Mouse (Mus musculus): ENCODE measurements around the gene Lama5. TPM values are rescaled to one million over a fixed set of nuclear protein-coding genes. Genes with fewer than 3 reads are reported as not detected.

The Lama5 gene
- polyA plus RNA-seq, 1 experiment from 2014 or later: 1.9 TPM

DNA sequence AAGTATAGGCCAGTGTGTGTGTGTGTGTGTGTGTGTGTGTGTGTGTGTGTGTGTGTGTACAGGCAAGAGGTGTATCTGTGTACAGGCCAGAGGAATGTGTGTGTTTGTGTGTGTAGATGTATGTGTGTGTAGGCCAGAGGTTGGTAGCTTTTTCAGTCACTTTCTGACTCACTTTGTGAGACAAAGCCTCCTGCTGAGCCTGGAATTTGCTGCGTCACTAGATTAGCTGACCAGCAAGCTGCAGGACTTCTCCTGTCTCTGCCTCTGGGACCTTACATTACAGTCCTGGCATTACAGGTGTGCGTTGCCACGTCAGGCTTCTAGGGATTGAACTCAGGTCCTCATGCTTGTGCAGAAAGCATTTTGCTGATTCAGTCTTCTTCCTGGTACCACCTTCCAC, 26.2 kb upstream of the Lama5 start:
- no peak overlapping the region for H3K9ac ChIP-seq
- H3K9me3 ChIP-seq (replicated peaks): no peaks in the 10 kb centered on the region
- H3K4me3 ChIP-seq (replicated peaks): no peak overlapping the region
- WGBS (ENCODE audit: insufficient replicate concordance): 58% methylated on average over 3 of the region's 3 CpGs
- no peaks in the 10 kb centered on the region for H3K27me3 ChIP-seq
- H3K4me2 ChIP-seq: no peak overlapping the region
- no peak overlapping the region for H3K27ac ChIP-seq
- ATAC-seq (ENCODE audit: low read depth) (no peak), DNase-seq (no peak)
- H3K36me3 ChIP-seq: no peaks in the 10 kb centered on the region
- H3K4me1 ChIP-seq (replicated peaks): peaks cover 27% of the 10 kb centered on the region

DNA sequence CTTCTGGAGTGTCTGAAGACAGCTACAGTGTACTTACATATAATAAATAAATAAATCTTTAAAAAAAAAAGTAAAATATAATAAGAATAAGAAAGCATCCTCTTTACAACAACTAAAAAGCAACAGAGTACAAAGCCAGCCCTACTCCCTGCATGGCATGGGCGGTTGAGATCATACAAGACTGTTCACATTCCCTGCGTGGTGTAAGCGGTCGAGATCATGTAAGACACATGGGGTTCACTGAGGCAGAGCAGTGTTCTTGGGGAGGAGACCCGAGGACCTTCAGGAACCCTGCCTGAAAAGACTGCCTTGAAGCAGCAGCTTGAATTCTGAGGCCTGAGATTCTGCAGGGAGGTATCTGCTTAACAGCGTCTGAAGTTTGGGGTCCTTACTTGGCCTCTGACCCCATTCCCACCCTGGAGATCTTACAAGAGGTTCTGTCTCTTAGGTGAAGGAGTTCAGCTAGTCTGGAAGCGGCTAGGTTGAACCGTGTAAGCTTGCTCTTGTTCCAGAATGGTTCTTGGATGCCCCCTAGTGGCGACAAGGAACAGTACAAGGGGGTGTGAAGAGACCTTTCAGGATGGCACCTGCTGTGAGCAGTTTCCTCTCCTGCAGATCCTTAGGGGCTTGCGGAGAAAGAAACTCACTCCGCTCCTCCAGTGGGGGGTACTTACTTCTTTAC, 25.4 kb upstream of the Lama5 start:
- no peak overlapping the region for H3K27ac ChIP-seq
- H3K9me3 ChIP-seq (replicated peaks): no peaks in the 10 kb centered on the region
- no peak overlapping the region for H3K9ac ChIP-seq

DNA sequence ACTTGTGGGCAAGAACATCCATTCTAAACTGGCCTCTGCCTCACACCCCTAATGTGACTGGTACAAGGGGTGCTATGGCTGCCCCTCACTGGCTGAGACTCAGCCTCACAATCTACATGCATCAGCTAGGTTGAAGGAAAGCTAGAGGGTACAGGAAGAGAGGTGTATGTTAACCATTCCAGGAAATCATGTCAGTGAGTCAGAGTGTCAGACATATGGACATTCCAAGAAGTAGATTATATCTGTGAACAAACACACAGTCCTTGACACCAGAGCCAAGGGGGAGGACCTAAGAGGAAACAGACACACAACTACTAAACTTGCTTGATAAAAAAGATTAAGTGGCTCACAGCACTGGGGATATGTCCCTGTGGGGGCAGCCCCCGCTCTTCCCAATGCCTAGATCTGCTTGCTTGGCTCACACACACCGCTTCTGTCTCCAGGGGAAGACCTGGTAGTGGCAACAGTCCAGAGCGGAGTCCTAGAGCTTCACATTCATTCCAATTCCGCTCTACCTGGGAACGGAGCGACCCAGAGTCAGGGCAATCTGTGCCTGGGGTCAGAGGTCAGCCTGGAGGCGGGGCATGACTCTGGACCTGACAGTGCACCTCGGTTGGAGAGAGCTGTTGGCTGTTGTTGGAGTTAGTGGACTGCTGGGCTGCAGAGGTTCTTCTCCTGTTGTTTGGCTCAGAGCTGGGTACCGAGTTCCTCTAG, 23.4 kb upstream of the Lama5 start:
- Histone ChIP-seq H3K36me3 (no peaks in the 10 kb centered on the region), H3K4me1 (replicated peaks) (peaks cover 14% of the 10 kb centered on the region), H3K9ac (no peak overlapping the region), H3K4me2 (no peak overlapping the region), H3K4me3 (replicated peaks) (no peak overlapping the region), H3K9me3 (replicated peaks) (no peaks in the 10 kb centered on the region), H3K27ac (peak overlapping the region; percentile 29; the same call in 1 of the 2 replicates), H3K27me3 (no peaks in the 10 kb centered on the region)
- 62% methylated on average over 9 of the region's 9 CpGs for WGBS (ENCODE audit: insufficient replicate concordance)
- DNase-seq (no peak), ATAC-seq (ENCODE audit: low read depth) (peak; percentile 57)

More for the DNA sequence above, 25.4 kb upstream of the Lama5 start:
- 20% methylated on average over 11 of the region's 11 CpGs for WGBS (ENCODE audit: insufficient replicate concordance)
- H3K4me3 ChIP-seq (replicated peaks): no peak overlapping the region
- no peaks in the 10 kb centered on the region for H3K27me3 ChIP-seq
- ATAC-seq (ENCODE audit: low read depth) (peak; percentile 77), DNase-seq (peak; percentile 67)
- H3K36me3 ChIP-seq: no peaks in the 10 kb centered on the region
- no peak overlapping the region for H3K4me2 ChIP-seq
- peaks cover 19% of the 10 kb centered on the region for H3K4me1 ChIP-seq (replicated peaks)

DNA sequence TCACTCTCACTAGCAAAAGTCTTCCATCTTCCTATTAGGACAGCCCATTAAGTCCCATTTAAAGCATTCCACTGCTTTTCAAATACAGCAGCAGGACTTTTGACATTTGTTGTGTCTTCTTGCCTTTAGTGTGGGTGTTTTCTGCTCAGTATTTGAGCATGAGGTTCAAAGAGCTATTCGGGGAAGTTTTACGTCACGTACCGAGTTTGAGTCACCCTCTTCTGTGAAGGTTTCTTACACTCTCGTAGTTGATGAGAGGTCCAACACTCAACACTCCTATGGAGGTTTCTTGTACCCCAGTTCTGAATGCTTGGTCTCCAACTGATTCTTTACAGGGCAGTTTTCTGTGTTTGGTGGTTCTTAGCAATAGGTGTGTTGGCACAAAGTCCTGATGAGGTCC, 22.3 kb upstream of the Lama5 start:
- no peak overlapping the region for H3K4me2 ChIP-seq
- ATAC-seq (ENCODE audit: low read depth) (no peak), DNase-seq (no peak)
- H3K9ac ChIP-seq: no peak overlapping the region
- H3K36me3 ChIP-seq: no peaks in the 10 kb centered on the region
- no peak overlapping the region for H3K4me3 ChIP-seq (replicated peaks)
- no peak overlapping the region for H3K27ac ChIP-seq
- 72% methylated on average over 5 of the region's 5 CpGs for WGBS (ENCODE audit: insufficient replicate concordance)
- no peaks in the 10 kb centered on the region for H3K27me3 ChIP-seq
- no peaks in the 10 kb centered on the region for H3K9me3 ChIP-seq (replicated peaks)
- H3K4me1 ChIP-seq (replicated peaks): peaks cover 14% of the 10 kb centered on the region

DNA sequence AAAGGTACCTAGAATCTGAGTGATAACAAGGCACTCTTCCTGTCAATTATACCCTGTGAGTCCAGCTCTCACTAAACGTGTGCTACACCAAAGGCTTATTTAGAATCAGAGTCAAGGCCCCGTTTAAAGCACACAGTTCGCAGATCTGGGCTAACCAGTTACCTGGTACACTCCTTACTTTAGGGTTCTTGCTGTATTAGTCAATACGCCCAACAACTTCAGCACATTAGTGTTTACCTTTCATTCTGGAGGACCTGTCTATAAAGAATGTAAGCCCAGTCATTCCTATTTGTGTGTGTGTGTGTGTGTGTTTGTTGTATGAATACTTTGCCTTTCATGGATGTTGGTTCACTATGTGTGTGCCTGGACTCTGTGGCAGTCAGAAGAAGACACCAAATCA, 17.4 kb upstream of the Lama5 start:
- peaks cover 11% of the 10 kb centered on the region for H3K4me1 ChIP-seq (replicated peaks)
- H3K27ac ChIP-seq: no peak overlapping the region
- H3K36me3 ChIP-seq: no peaks in the 10 kb centered on the region
- no peaks in the 10 kb centered on the region for H3K27me3 ChIP-seq
- DNase-seq (no peak), ATAC-seq (ENCODE audit: low read depth) (no peak)
- no peak overlapping the region for H3K9ac ChIP-seq
- 74% methylated on average over 4 of the region's 4 CpGs for WGBS (ENCODE audit: insufficient replicate concordance)
- H3K4me2 ChIP-seq: no peak overlapping the region
- H3K4me3 ChIP-seq (replicated peaks): no peak overlapping the region
- H3K9me3 ChIP-seq (replicated peaks): no peaks in the 10 kb centered on the region

DNA sequence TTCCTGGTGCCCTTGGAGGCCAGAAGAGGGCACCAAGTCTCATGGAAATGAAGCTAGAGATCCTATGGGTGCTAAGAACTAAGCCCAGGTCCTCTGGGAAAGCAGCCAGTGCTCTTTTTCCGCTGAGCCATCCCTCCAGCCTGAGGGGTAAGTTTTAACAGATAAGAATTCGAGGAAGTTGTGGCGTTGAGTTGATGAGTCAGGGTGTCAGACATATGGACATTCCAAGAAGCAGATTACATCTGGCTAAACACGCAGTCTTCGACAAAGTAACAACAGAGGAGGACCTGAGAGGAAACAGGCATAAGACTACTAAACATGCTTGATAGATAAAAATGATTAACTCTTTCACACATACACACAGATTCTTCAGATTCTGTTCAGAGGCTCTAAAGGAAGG, 12.9 kb upstream of the Lama5 start:
- Histone ChIP-seq H3K4me2 (no peak overlapping the region), H3K36me3 (no peaks in the 10 kb centered on the region), H3K27me3 (no peaks in the 10 kb centered on the region), H3K9ac (no peak overlapping the region), H3K4me1 (replicated peaks) (peaks cover 49% of the 10 kb centered on the region), H3K9me3 (replicated peaks) (no peaks in the 10 kb centered on the region), H3K4me3 (replicated peaks) (no peak overlapping the region), H3K27ac (peak overlapping the region; percentile 47; the same call in 1 of the 2 replicates)
- ATAC-seq (ENCODE audit: low read depth): no peak
- 13% methylated on average over 5 of the region's 5 CpGs for WGBS (ENCODE audit: insufficient replicate concordance)
- DNase-seq: peak; percentile 42

DNA sequence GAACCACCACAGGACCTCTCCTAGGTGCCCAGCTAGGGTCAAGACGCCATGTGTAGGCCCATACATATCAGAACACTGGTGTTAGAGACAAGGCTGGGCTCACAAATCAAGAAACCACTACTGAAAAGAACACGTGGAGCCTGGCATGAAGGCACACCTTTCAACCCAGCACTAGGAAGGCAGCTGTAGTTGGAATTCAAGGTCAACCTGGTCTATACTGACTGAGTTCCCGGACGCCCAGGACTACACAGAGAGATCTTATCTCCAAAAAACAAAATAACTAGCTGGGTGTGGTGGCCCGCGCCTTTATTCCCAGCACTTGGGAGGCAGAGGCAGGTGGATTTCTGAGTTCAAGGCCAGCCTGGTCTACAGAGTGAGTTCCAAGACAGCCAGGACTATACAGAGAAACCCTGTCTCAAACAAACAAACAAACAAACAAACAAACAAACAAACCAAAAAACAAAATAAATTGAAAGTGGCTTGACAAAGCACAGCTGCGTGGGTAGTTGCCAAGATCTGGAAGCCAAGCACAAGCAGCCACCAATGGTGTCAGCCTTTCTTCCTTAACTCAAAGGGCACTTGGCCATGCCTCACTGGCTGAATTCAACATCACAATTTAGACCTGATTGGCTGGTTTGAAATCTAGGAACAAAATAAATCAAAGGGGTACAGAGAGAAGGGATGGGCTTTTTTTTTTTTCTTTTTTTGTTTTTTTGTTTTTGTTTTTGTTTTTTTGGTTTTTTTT, 12.1 kb upstream of the Lama5 start:
- 68% methylated on average over 7 of the region's 7 CpGs for WGBS (ENCODE audit: insufficient replicate concordance)
- no peak for DNase-seq
- Histone ChIP-seq H3K27ac (peak overlapping the region; percentile 93), H3K4me1 (replicated peaks) (peaks cover 58% of the 10 kb centered on the region), H3K27me3 (no peaks in the 10 kb centered on the region), H3K9ac (peak overlapping the region; percentile 18; the same call in 1 of the 2 replicates), H3K9me3 (replicated peaks) (no peaks in the 10 kb centered on the region), H3K4me2 (peak overlapping the region; percentile 66; the same call in 1 of the 2 replicates), H3K36me3 (no peaks in the 10 kb centered on the region), H3K4me3 (replicated peaks) (no peak overlapping the region)
- no peak for ATAC-seq (ENCODE audit: low read depth)

DNA sequence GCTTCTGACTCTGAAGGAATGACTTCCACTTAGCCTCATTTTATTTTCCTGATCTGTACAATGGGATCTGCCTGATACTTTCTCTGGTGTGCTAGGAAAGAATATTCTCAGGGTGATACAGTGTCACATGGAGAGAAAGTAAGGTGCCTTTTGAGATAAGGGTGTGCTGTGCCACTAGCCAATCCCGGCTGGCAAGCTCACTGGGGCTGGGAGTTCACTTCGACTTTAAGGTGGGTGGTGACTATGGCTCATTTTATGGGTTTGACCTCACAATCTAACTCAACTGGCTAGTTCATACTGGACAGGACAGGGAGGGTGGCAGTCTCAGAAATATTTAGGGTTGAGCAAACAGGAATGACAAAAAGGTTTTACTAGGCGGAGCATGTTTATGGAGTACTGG, 11.3 kb upstream of the Lama5 start:
- peak; percentile 70 for DNase-seq
- no peaks in the 10 kb centered on the region for H3K27me3 ChIP-seq
- H3K36me3 ChIP-seq: no peaks in the 10 kb centered on the region
- peak overlapping the region; percentile 66 for H3K4me2 ChIP-seq
- no peaks in the 10 kb centered on the region for H3K9me3 ChIP-seq (replicated peaks)
- ATAC-seq (ENCODE audit: low read depth): peak; percentile 92
- H3K4me3 ChIP-seq (replicated peaks): peak overlapping the region; percentile 39; the same call in 1 of the 2 replicates
- 28% methylated on average over 3 of the region's 3 CpGs for WGBS (ENCODE audit: insufficient replicate concordance)
- peak overlapping the region; percentile 18; the same call in 1 of the 2 replicates for H3K9ac ChIP-seq
- peaks cover 62% of the 10 kb centered on the region for H3K4me1 ChIP-seq (replicated peaks)
- H3K27ac ChIP-seq: peak overlapping the region; percentile 93

DNA sequence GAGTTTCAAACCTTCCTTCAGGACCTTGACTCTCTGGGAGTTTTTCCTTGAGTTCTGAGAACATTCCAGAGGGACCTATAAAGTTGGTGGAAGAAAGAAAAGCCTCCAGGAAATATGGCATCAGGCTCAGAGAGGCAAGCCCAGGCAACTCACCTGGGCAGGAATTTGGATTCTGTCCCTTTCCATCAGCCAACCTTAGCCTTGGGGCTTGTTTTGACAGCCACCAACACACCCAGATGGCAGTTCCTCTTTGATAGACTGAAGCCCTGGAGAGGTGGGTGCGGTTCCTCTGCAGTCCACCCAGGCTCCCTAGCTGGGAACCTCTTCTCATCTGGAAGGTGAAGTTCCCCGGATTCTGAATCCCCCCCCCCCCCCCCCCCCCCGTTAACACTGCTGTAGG, 10.8 kb upstream of the Lama5 start:
- H3K9me3 ChIP-seq (replicated peaks): no peaks in the 10 kb centered on the region
- ATAC-seq (ENCODE audit: low read depth) (peak; percentile 85), DNase-seq (no peak)
- peak overlapping the region; percentile 66 for H3K4me2 ChIP-seq
- peak overlapping the region; percentile 70 for H3K9ac ChIP-seq
- H3K27me3 ChIP-seq: no peaks in the 10 kb centered on the region
- H3K4me1 ChIP-seq (replicated peaks): peaks cover 62% of the 10 kb centered on the region
- H3K4me3 ChIP-seq (replicated peaks): peak overlapping the region; percentile 39
- H3K27ac ChIP-seq: peak overlapping the region; percentile 93
- 22% methylated on average over 3 of the region's 3 CpGs for WGBS (ENCODE audit: insufficient replicate concordance)
- H3K36me3 ChIP-seq: no peaks in the 10 kb centered on the region

DNA sequence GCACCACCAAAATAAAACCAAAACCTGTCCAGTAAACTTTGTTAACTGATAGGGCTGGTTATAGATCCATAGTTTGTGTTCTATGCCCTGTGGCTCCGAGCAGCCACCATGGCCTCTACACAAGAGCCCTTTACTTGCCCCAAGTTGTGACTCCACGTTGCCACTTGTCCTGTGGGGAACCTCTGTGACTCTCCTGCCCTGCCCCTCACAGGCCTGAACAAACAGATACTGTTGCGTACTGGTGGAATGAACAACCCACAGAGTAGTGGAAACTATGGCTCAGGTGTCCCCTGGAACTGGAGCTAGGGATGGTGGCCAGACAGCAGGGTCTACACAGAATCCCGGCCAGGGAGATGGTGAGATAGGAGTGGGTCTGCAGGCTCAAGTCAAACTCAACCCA, 10.1 kb upstream of the Lama5 start:
- peaks cover 62% of the 10 kb centered on the region for H3K4me1 ChIP-seq (replicated peaks)
- H3K27me3 ChIP-seq: no peaks in the 10 kb centered on the region
- H3K9me3 ChIP-seq (replicated peaks): no peaks in the 10 kb centered on the region
- no peak for DNase-seq
- H3K4me3 ChIP-seq (replicated peaks): peak overlapping the region; percentile 39
- peak overlapping the region; percentile 70 for H3K9ac ChIP-seq
- H3K36me3 ChIP-seq: no peaks in the 10 kb centered on the region
- peak overlapping the region; percentile 66 for H3K4me2 ChIP-seq
- no peak for ATAC-seq (ENCODE audit: low read depth)
- H3K27ac ChIP-seq: peak overlapping the region; percentile 93
- 67% methylated on average over 4 of the region's 4 CpGs for WGBS (ENCODE audit: insufficient replicate concordance)

DNA sequence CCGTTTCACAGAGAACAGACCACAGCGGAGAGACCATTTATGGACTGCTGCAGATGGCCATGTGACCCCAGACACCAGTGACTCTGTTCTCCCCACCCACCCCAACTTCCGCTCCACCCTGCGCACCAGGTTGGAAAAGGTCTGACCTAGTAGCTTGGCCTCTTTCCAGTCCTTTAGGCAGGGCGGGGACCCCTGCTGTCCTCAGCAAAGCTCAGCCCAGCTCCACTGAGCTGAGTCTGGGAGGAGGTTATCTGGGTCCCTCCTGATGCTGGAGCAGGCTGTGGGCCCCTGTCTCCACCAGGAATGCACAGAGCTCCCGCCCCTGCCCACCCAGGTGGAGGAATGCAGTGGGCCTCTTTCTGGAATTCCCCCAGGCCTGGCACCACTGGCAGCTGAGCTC, 9.3 kb upstream of the Lama5 start:
- Histone ChIP-seq H3K9ac (peak overlapping the region; percentile 51), H3K36me3 (no peaks in the 10 kb centered on the region), H3K9me3 (replicated peaks) (no peaks in the 10 kb centered on the region), H3K27me3 (no peaks in the 10 kb centered on the region), H3K4me1 (replicated peaks) (peaks cover 62% of the 10 kb centered on the region), H3K27ac (peak overlapping the region; percentile 93), H3K4me2 (peak overlapping the region; percentile 66), H3K4me3 (replicated peaks) (no peak overlapping the region)
- 65% methylated on average over 6 of the region's 6 CpGs for WGBS (ENCODE audit: insufficient replicate concordance)
- ATAC-seq (ENCODE audit: low read depth) (no peak), DNase-seq (no peak)

Measured in liver, embryonic 13.5 days (tissue).